Mouse (Mus musculus) kidney, postnatal 4 days (tissue): ENCODE measurements at regions not wholly inside any gene's neighbourhood (a gene's known extent, or its start where the extent isn't known, plus 50 kb on each side); places are given as distances from the start of the nearest gene placed in this dataset.

Experiments used
- DNase-seq, 2 experiments: peaks; one replicate each; pipeline ENCODE4 v3.0.0; 2021; ENCODE audit warnings: mixed read lengths in 2 of 2

GRCm38 (mm10) chr11:22620912-22621705 lies 109.2 kb downstream of the Tmem17 start:
- DNase-seq = no peak

- no peak for DNase-seq
These were observed 110.0 kb downstream of the Tmem17 start for GRCm38 (mm10) chr11:22621868-22622267.

- no peak for DNase-seq
These were observed 110.7 kb downstream of the Tmem17 start for GRCm38 (mm10) chr11:22622496-22622997.

GRCm38 (mm10) chr11:22626407-22626806 lies 114.5 kb downstream of the Tmem17 start:
- DNase-seq = no peak

- DNase-seq = peak; percentile 39 to 54
These were observed 116.6 kb downstream of the Tmem17 start for GRCm38 (mm10) chr11:22628497-22628896.

- DNase-seq = peak; percentile 38 to 66
These were observed 117.1 kb downstream of the Tmem17 start for GRCm38 (mm10) chr11:22628979-22629378.

GRCm38 (mm10) chr11:22629581-22629980 lies 117.7 kb downstream of the Tmem17 start:
- peak; percentile 65 to 77 for DNase-seq

GRCm38 (mm10) chr11:22629991-22630390 lies 118.1 kb downstream of the Tmem17 start:
- DNase-seq = peak; percentile 25 to 43

- no peak for DNase-seq
These were observed 119.1 kb downstream of the Tmem17 start for GRCm38 (mm10) chr11:22630982-22631381.

- peak; percentile 14 to 36 for DNase-seq
These were observed 119.9 kb downstream of the Tmem17 start for GRCm38 (mm10) chr11:22631606-22632313.

- no peak for DNase-seq
These were observed 120.4 kb downstream of the Tmem17 start for GRCm38 (mm10) chr11:22632314-22632700.

- DNase-seq = peak; percentile 37 to 54
These were observed 121.1 kb downstream of the Tmem17 start for GRCm38 (mm10) chr11:22632988-22633387.

GRCm38 (mm10) chr11:22633961-22634360 lies 122.1 kb downstream of the Tmem17 start:
- no peak for DNase-seq

GRCm38 (mm10) chr11:22635021-22635420 lies 123.1 kb downstream of the Tmem17 start:
- peak in 1 of 2 experiments; percentile 46 for DNase-seq

GRCm38 (mm10) chr11:22636321-22636720 lies 124.4 kb downstream of the Tmem17 start:
- peak; percentile 14 to 30 for DNase-seq

GRCm38 (mm10) chr11:22636761-22637557 lies 125.1 kb downstream of the Tmem17 start:
- DNase-seq = peak; percentile 54 to 69

- DNase-seq = no peak
These were observed 126.3 kb downstream of the Tmem17 start for GRCm38 (mm10) chr11:22638171-22638570.

GRCm38 (mm10) chr11:22638700-22639099 lies 126.8 kb downstream of the Tmem17 start:
- no peak for DNase-seq

- DNase-seq = peak; percentile 30 to 51
These were observed 128.6 kb downstream of the Tmem17 start for GRCm38 (mm10) chr11:22640371-22640990.

- no peak for DNase-seq
These were observed 129.6 kb downstream of the Tmem17 start for GRCm38 (mm10) chr11:22641450-22641849.

GRCm38 (mm10) chr11:22644010-22644625 lies 132.2 kb downstream of the Tmem17 start:
- DNase-seq = no peak

GRCm38 (mm10) chr11:22644877-22645276 lies 133.0 kb downstream of the Tmem17 start:
- DNase-seq = no peak
